Mouse (Mus musculus): ENCODE results near the gene Sacs. TPM values are rescaled to one million over a fixed set of nuclear protein-coding genes. Genes with fewer than 3 reads are reported as not detected.
"Not testable (repeated sequence)": the region's sequence is repeated elsewhere in the genome, so short reads cannot be mapped to it uniquely, and the experiment has no call there.

Gene Sacs
- total RNA-seq (2021): 10 to 100 TPM; 15.8 to 17.2 TPM
- long read RNA-seq, experiment 1, partial matches to known transcripts: 0 of 1 reads
- long read RNA-seq, experiment 1, other reads (novel, unspliced or antisense): 1 of 1 reads
- long read RNA-seq, experiment 2, partial matches to known transcripts: 0 of 5 reads
- long read RNA-seq, experiment 2, other reads (novel, unspliced or antisense): 5 of 5 reads

DNA sequence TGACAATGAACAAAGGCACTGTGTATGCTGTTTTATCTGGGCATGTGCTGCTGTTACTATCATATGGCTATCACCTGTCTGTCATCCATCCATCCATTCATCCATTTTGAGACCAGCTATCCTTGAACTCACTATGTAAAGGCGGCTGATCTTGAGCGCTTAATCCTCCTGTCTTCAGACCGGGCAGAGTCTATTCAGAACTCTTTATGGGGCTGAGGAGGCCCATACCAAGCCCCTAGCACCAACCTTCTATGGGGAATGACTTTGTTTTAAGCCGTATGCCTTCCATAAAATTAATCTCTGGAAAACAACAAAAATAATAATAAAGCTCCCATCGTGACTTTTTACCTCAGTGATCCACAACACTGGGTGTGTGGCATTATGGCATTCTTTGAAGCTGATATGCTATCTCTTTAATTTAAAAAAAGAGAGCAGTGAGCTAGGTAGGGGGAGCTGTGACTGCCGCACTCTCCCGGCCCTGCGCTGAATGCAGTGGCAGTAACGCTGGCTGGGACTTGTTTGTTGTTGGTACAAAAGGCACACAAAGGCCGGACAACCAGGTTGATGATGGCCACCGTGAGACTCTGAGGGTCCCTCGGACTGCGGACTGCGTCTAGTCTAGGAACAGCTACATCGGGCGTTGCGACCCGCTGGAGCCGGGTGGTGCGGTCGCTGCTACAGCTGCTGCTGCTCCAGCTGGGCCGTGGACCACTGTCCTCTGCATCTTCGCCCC, at the start of gene Sacs:
Gene Sacs (plus strand): TSS at position 464 of the 733 bp plus-strand sequence.
- no peak for DNase-seq

GRCm38 (mm10) chr14:61090955-61091354, 47.3 kb upstream of the Sacs start:
- no peak for DNase-seq

- no peak for DNase-seq
Observed at GRCm38 (mm10) chr14:61092073-61092472, 46.2 kb upstream of the Sacs start.

GRCm38 (mm10) chr14:61097974-61098625, 40.2 kb upstream of the Sacs start:
- peak; percentile 45 for DNase-seq

GRCm38 (mm10) chr14:61100736-61101135, 37.5 kb upstream of the Sacs start:
- DNase-seq: no peak

DNA sequence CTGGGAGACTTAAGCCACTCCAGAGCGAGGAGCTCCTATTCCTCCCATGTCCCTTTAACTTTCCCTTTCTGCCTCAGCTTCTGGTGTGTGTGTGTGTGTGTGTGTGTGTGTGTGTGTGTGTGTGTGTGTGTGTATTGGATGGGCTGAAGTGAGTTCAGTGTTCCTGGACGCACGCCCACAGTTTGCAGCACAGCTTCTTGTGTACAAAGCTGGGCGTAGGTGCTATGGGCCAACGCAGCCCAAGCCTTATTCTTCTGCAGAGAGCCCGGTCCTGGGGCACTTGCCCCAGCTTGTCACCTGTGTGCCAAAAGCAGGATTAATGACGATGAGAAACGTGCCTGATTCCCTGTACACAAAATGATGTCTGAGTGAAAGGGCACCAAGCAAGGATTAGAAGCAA, 31.9 kb upstream of the Sacs start:
- no peak for DNase-seq

DNA sequence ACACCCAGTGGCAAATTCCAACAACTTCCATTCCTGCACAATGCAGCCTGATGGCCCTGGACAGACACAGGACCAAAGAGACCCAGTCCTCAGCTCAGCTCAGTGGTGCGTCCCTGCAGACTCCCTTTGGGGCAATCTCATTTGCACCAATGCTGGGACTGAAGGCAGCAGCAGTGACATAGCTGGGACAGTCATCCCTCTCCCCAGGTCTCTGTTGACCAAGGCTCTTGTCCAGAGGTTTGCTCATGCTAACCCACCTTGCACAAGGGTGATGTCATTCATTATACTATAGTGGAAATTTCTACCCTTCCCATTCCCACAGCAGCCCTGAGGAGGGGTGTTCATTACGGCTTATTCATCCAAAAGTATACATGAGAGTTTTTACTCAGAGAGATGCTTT, 29.6 kb upstream of the Sacs start:
- no peak for DNase-seq

DNA sequence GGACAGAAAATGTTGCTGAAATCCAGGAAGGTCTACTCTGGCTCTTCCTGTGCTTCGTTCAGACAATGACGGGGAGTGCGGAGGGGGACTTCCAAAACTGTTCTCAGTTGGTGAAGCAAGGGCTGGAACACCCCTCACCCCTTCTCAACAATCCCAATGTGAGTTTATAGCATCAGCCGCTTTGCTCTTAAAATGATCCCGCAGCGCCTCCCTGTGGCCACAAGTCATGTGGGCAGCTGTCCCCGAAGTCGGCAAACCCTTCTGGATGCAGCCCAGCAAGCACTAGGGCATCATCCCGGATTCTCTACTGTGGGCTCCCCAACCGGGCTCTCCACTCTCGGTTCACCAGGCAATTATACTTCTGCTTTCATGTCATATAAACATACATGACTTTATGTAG, 25.9 kb upstream of the Sacs start:
- peak; percentile 55 for DNase-seq

DNA sequence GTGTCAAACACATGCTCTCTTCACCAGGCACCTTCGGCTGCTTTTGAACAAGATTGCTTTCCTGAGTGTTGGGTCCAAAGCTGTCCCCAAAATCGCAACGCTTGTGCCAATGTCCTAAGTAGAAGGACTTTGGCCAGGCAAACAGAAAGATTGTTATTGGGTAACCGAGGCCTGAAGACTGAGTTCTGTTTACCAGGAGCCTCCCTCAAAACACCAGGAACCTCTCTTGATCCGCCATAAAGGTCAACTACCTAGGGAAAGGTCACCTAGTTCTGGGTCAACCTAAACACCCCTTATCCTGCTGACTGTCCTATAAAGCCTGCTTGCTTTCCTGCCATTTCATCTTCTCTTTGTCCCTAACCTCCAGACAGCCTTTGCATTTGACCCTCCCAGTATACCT, 13.5 kb upstream of the Sacs start:
- no peak for DNase-seq

DNA sequence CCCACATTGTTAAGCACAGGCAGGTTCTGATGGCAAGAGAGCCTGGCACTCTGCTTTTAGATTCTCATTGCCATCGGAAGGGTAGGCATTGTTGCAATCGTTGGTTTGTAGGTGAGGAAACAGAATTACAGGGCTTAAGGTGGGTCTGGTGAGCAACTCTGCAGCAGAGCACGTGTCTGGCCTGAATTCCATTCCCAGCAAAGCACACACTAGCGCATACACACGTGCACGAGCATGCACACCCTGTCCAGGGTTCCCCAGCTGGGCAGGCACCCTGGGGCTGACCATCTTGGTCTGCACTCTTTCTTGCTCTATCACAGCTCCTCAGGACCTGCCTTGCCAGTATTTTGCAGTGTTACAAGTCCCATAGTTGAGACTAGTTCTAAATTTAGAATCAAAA, 13.1 kb upstream of the Sacs start:
- no peak for DNase-seq

DNA sequence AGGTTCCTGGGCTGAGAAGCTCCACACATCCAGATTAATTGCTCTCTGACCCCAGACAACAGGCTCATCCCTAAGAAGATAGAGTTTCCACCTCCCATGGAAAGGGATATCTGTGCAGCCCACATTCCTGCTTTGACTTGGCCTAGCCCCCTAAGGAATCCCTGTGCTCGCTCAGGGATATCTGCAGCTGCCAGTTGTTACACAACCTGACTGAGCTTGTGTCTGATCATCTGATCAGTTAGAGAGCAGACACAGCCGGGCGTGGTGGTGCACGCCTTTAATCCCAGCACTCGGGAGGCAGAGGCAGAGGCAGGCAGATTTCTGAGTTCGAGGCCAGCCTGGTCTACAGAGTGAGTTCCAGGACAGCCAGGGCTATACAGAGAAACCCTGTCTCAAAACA, 10.9 kb upstream of the Sacs start:
- DNase-seq: not testable (repeated sequence)

- no peak for DNase-seq
Observed at GRCm38 (mm10) chr14:61128961-61129507, 9.2 kb upstream of the Sacs start.

GRCm38 (mm10) chr14:61132556-61132955, 5.7 kb upstream of the Sacs start:
- no peak for DNase-seq

GRCm38 (mm10) chr14:61134381-61135030, 3.8 kb upstream of the Sacs start:
- DNase-seq: no peak

DNA sequence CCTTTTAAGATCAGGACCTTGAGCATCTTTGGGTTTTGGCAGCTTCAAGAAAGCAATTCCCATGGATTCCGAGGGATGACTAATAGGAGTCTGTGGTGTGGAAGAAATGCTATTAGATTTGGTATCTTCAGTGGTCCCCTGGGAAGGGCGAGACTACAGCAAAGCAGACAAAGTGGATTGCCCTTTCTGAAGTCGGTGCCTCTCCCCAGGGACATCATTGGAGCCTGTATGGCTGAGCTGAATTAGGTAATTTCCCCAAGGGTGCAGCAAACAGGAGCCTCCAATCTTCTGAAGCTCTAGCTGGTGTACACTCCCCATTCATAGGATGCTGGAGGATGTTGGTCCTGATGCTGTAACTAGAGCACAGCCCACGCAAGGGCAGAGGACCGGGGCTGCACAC, 847 bp upstream of the Sacs start:
- no peak for DNase-seq

DNA sequence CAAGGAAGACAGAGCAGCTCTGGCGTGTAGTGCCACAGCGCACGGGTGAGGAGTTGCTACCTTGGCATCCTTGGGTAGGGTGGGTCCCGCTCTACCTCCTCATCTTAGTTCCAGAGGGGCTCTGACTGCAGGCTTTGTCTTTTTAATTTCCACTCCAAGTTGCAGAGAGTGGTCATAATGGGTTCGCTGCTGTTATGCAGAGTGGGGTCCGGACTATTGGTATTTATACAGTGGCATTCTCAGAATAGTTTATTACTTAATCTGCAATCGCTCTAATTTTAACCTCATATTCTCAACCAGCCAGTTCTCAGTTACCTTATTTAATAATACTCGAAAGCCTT, 440 bp downstream of the Sacs start:
- no peak for DNase-seq

DNA sequence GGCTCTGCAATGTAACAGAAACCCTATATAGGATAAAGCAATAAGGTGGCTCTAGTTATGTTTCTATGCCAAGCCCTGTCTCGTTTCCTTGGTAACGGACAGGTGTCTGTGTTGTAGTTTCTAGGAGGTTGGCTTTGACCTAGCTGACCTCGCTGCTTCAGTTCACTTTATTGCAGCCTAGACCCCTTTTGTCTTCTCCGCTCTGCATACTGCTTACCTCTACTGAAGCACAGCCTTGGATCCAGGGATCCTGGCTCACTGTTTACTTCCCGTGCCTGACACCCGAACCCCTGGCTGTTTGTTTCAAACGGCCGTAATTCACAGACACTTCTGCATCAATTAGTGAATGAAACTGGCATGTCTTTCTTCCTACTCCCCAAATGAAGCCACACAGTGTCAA, 5.1 kb downstream of the Sacs start:
- no peak for DNase-seq

GRCm38 (mm10) chr14:61143869-61144268, 5.6 kb downstream of the Sacs start:
- DNase-seq: no peak

DNA sequence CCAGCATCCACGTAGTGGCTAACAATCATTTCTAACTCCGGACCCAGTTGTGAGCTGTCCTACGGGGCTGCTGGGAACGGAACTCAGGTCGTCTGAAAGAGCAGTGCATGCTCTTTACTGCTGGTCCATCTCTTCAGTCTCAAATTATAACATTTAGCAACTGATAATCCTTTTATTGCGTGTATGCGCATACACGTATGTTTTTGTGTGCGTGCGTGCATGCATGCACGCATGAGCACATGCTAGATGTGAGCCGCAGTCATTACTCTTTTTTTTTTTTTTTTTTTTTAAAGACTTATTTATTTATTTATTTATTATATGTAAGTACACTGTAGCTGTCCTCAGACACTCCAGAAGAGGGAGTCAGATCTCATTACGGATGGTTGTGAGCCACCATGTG, 12.2 kb downstream of the Sacs start:
- DNase-seq: not testable (repeated sequence)

DNA sequence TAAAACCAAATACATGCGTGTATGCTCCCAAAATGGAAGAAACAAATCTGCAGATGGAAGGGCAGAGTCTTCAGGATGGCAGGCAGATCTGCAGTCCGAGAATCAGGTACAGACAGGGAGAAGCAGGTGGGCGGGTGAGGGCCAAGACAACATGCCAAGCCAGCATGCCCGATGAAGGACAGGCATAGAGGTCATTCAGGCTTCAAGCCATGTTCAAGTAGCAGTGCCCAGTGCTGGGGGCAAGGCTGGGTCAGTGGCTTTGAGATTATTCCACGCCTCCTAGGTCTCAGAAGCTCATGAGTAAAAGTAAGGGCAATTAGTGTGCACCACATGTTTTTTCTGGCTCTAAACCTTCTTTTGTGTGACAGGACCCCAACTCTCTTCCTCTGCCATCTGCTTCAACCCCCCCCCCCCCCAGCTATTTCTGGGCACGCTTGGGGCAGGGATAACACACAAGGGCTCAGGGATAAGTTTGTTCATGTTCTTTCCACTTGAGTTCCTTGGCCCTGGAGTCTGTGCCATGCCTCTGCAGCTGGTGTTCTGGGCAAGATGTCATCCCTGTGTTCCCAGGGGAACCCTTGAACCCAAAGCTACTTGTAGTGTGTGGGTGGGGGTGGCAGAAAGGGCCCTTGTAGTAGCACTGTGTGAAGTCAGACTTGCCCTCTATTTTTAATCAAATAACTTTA, 16.8 kb downstream of the Sacs start:
- DNase-seq: peak; percentile 70

GRCm38 (mm10) chr14:61155687-61156086, 17.4 kb downstream of the Sacs start:
- DNase-seq: no peak

DNA sequence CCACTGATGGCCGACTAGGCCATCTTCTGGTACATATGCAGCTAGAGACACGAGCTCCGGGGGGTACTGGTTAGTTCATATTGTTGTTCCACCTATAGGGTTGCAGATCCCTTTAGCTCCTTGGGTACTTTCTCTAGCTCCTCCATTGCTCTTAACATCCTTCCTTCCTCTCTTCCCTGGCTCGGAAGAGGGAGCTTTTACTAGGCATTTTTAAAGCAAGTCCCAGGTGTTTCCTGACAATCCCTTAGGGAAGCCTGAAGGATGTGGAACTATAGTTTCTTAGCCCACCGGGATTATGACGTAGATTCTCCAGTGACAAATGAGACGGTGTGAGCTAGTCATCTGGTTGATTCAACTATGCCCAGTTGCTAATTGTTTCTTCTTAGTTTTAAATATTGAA, 19.2 kb downstream of the Sacs start:
- DNase-seq: not testable (repeated sequence)
